Mouse (Mus musculus) spleen, postnatal 10 days (tissue): ENCODE data around the gene Msantd2.

ENCODE experiments used
- DNase-seq, 2 experiments: peaks; one replicate each; pipeline ENCODE4 v3.0.0; 2021 to 2022; ENCODE audit warnings: low spot score in 2 of 2

Msantd2 gene

GRCm38 (mm10) chr9:37568605-37569214, 79.6 kb downstream of the Msantd2 start:
- no peak for DNase-seq

- no peak for DNase-seq
Observed at GRCm38 (mm10) chr9:37569231-37569835, 80.2 kb downstream of the Msantd2 start.

GRCm38 (mm10) chr9:37572204-37572876, 83.2 kb downstream of the Msantd2 start:
- DNase-seq, result no peak
